Mouse (Mus musculus) common myeloid progenitor, adult 5-6 weeks (primary cell): ENCODE data around the gene Sdf4. TPM values are rescaled to one million over a fixed set of nuclear protein-coding genes. Genes with fewer than 3 reads are reported as not detected.

Experiments used
- ATAC-seq: replicated peaks from 2 replicates; pipeline ENCODE4 v1.8.0; 2016; ENCODE audit warnings: low read depth, mild to moderate bottlenecking, moderate TSS enrichment, inconsistent platforms; ENCODE audit not compliant: poor library complexity, severe bottlenecking
- total RNA-seq: library from RNA; stranded (forward); fragments of 200-1000, 187-1606 nt; gene quantifications from 2 replicates; pipeline ENCODE4 v1.2.3, GENCODE M21; 2017

The Sdf4 gene
- total RNA-seq, 1 experiment from 2014 or later, result 157 TPM

GRCm38 (mm10) chr4:155993606-155994005 lies 934 bp downstream of the Sdf4 start:
- no peak for ATAC-seq

GRCm38 (mm10) chr4:156004109-156004508 lies 11.4 kb downstream of the Sdf4 start:
- no peak for ATAC-seq

- ATAC-seq, result no peak
Measured at GRCm38 (mm10) chr4:156008369-156008768, 15.7 kb downstream of the Sdf4 start.

GRCm38 (mm10) chr4:156013637-156014036 lies 21.0 kb downstream of the Sdf4 start, which contains the start of gene Tnfrsf4:
Gene Tnfrsf4 (plus strand): TSS chr4:156013843.
- no peak for ATAC-seq

- no peak for ATAC-seq
Measured at GRCm38 (mm10) chr4:156014436-156014835, 21.8 kb downstream of the Sdf4 start.

- no peak for ATAC-seq
Measured at GRCm38 (mm10) chr4:156019771-156020170, 27.1 kb downstream of the Sdf4 start.

GRCm38 (mm10) chr4:156021381-156021780 lies 28.7 kb downstream of the Sdf4 start:
- ATAC-seq, result no peak

GRCm38 (mm10) chr4:156021942-156022419 lies 29.3 kb downstream of the Sdf4 start:
- no peak for ATAC-seq

GRCm38 (mm10) chr4:156023520-156023919 lies 30.8 kb downstream of the Sdf4 start:
- ATAC-seq, result no peak

GRCm38 (mm10) chr4:156024184-156024583 lies 31.5 kb downstream of the Sdf4 start:
- no peak for ATAC-seq

GRCm38 (mm10) chr4:156026013-156026412 lies 33.3 kb downstream of the Sdf4 start, which contains the start of gene Tnfrsf18:
Gene Tnfrsf18 (plus strand): TSS chr4:156026164.
- ATAC-seq, result peak; percentile 75

GRCm38 (mm10) chr4:156028580-156028979 lies 35.9 kb downstream of the Sdf4 start:
- no peak for ATAC-seq

- no peak for ATAC-seq
Measured at GRCm38 (mm10) chr4:156030651-156031118, 38.0 kb downstream of the Sdf4 start.

- no peak for ATAC-seq
Measured at GRCm38 (mm10) chr4:156031255-156031592, 38.6 kb downstream of the Sdf4 start.

- peak; percentile 66 for ATAC-seq
Measured at GRCm38 (mm10) chr4:156031593-156032391, 39.1 kb downstream of the Sdf4 start.

GRCm38 (mm10) chr4:156032856-156033255 lies 40.2 kb downstream of the Sdf4 start:
- no peak for ATAC-seq

- peak; percentile 61 for ATAC-seq
Measured at GRCm38 (mm10) chr4:156033476-156034119, 40.9 kb downstream of the Sdf4 start.

GRCm38 (mm10) chr4:156034301-156034700 lies 41.6 kb downstream of the Sdf4 start:
- ATAC-seq, result no peak

GRCm38 (mm10) chr4:156034901-156035300 lies 42.2 kb downstream of the Sdf4 start:
- ATAC-seq, result 0 out of 2 replicates have a peak, but pooled peaks have one; percentile 5

GRCm38 (mm10) chr4:156044754-156045153 lies 52.1 kb downstream of the Sdf4 start:
- ATAC-seq, result no peak

- peak; percentile 59 for ATAC-seq
Measured at GRCm38 (mm10) chr4:156049779-156050178, 57.1 kb downstream of the Sdf4 start.
